Mouse (Mus musculus): ENCODE data around the gene Gm21985. TPM values are rescaled to one million over a fixed set of nuclear protein-coding genes. Genes with fewer than 3 reads are reported as not detected.
"Not testable (repeated sequence)": the region's sequence is repeated elsewhere in the genome, so short reads cannot be mapped to it uniquely, and the experiment has no call there.

Gene Gm21985
- total RNA-seq, 2 experiments from 2014 or later, result 0.71 to 1.8 TPM

GRCm38 (mm10) chr2:112381219-112381618 lies 115.1 kb downstream of the Gm21985 start:
- intact Hi-C loops (cut with DNase I), result no loop called here
- no peak overlapping the region for H3K27ac ChIP-seq
- no peak for DNase-seq
- TF ChIP-seq CTCF (IDR thresholded peaks at IDR 0.05), result no peak
- H3K4me3 ChIP-seq, result no peak overlapping the region

- intact Hi-C loops (cut with DNase I), result no loop called here
- Histone ChIP-seq H3K4me3 (no peak overlapping the region), H3K27ac (no peak overlapping the region)
- no peak for DNase-seq
- TF ChIP-seq CTCF (IDR thresholded peaks at IDR 0.05), result no peak
These were observed 124.7 kb downstream of the Gm21985 start for GRCm38 (mm10) chr2:112390843-112391242.

GRCm38 (mm10) chr2:112391346-112392000 lies 125.4 kb downstream of the Gm21985 start:
- DNase-seq, result no peak
- TF ChIP-seq CTCF (IDR thresholded peaks at IDR 0.05), result no peak
- intact Hi-C loops (cut with DNase I), result no loop called here
- Histone ChIP-seq H3K4me3 (no peak overlapping the region), H3K27ac (no peak overlapping the region)

- H3K27ac ChIP-seq, result no peak overlapping the region
- no peak for DNase-seq
- no peak overlapping the region for H3K4me3 ChIP-seq
- intact Hi-C loops (cut with DNase I), result no loop called here
- no peak for TF ChIP-seq CTCF (IDR thresholded peaks at IDR 0.05)
These were observed 126.6 kb downstream of the Gm21985 start for GRCm38 (mm10) chr2:112392689-112393088.

- Histone ChIP-seq H3K4me3 (no peak overlapping the region), H3K27ac (no peak overlapping the region)
- intact Hi-C loops (cut with DNase I), result no loop called here
- DNase-seq, result no peak
- TF ChIP-seq CTCF (IDR thresholded peaks at IDR 0.05), result no peak
These were observed 127.8 kb downstream of the Gm21985 start for GRCm38 (mm10) chr2:112393958-112394357.

- intact Hi-C loops (cut with DNase I), result no loop called here
- Histone ChIP-seq H3K27ac (no peak overlapping the region), H3K4me3 (no peak overlapping the region)
- DNase-seq, result no peak
- no peak for TF ChIP-seq CTCF (IDR thresholded peaks at IDR 0.05)
These were observed 130.5 kb downstream of the Gm21985 start for GRCm38 (mm10) chr2:112396649-112397048.

- Histone ChIP-seq H3K4me3 (no peak overlapping the region), H3K27ac (no peak overlapping the region)
- no peak for TF ChIP-seq CTCF (IDR thresholded peaks at IDR 0.05)
- intact Hi-C loops (cut with DNase I), result no loop called here
- no peak for DNase-seq
These were observed 140.9 kb downstream of the Gm21985 start for GRCm38 (mm10) chr2:112407030-112407429.

- Histone ChIP-seq H3K4me3 (no peak overlapping the region), H3K27ac (no peak overlapping the region)
- no peak for TF ChIP-seq CTCF (IDR thresholded peaks at IDR 0.05)
- intact Hi-C loops (cut with DNase I), result no loop called here
- DNase-seq, result no peak
These were observed 159.2 kb downstream of the Gm21985 start for GRCm38 (mm10) chr2:112425308-112425707.

- DNase-seq; H3K27ac ChIP-seq; intact Hi-C loops (cut with DNase I): not testable (repeated sequence)
These were observed 162.4 kb downstream of the Gm21985 start for GRCm38 (mm10) chr2:112428534-112428933.

GRCm38 (mm10) chr2:112429665-112430064 lies 163.6 kb downstream of the Gm21985 start:
- no peak overlapping the region for H3K27ac ChIP-seq
- H3K4me3 ChIP-seq, result no peak overlapping the region
- no peak for TF ChIP-seq CTCF (IDR thresholded peaks at IDR 0.05)
- intact Hi-C loops (cut with DNase I), result no loop called here
- DNase-seq, result no peak

More at GRCm38 (mm10) chr2:112428534-112428933, 162.4 kb downstream of the Gm21985 start:
- H3K4me3 ChIP-seq, result not testable (repeated sequence)

GRCm38 (mm10) chr2:112430403-112430802 lies 164.3 kb downstream of the Gm21985 start:
- no peak for DNase-seq

GRCm38 (mm10) chr2:112432523-112432922 lies 166.4 kb downstream of the Gm21985 start:
- TF ChIP-seq CTCF (IDR thresholded peaks at IDR 0.05), result no peak
- Histone ChIP-seq H3K27ac (no peak overlapping the region), H3K4me3 (no peak overlapping the region)
- intact Hi-C loops (cut with DNase I), result no loop called here
- no peak for DNase-seq

More at GRCm38 (mm10) chr2:112430403-112430802, 164.3 kb downstream of the Gm21985 start:
- no peak overlapping the region for H3K27ac ChIP-seq
- H3K4me3 ChIP-seq, result no peak overlapping the region
- TF ChIP-seq CTCF (IDR thresholded peaks at IDR 0.05), result no peak
- intact Hi-C loops (cut with DNase I), result no loop called here

- Histone ChIP-seq H3K4me3 (no peak overlapping the region), H3K27ac (no peak overlapping the region)
- intact Hi-C loops (cut with DNase I), result no loop called here
- no peak for DNase-seq
- no peak for TF ChIP-seq CTCF (IDR thresholded peaks at IDR 0.05)
These were observed 167.2 kb downstream of the Gm21985 start for GRCm38 (mm10) chr2:112433359-112433758.

- TF ChIP-seq CTCF (IDR thresholded peaks at IDR 0.05), result no peak
- intact Hi-C loops (cut with DNase I), result no loop called here
- H3K4me3 ChIP-seq, result no peak overlapping the region
- H3K27ac ChIP-seq, result no peak overlapping the region
- DNase-seq, result no peak
These were observed 170.2 kb downstream of the Gm21985 start for GRCm38 (mm10) chr2:112436292-112436691.
